Mouse (Mus musculus) midbrain, embryonic 14.5 days (tissue): ENCODE results near the gene Drc7. TPM values are rescaled to one million over a fixed set of nuclear protein-coding genes. Genes with fewer than 3 reads are reported as not detected.

Experiments used
- ATAC-seq: fragments of 200-750 bp; cut with Nextera tagmentation; 2 replicates; pipeline ENCODE4 v1.8.0; 2017; ENCODE audit warnings: moderate number of reproducible peaks, moderate library complexity; ENCODE audit not compliant: low FRiP score, low TSS enrichment
- DNase-seq: peaks from one replicate; pipeline ENCODE4 v3.0.0-alpha.2; 2015
- H3K27ac ChIP-seq: fragments of 300-500 bp; sonication (generic); replicated peaks from 2 replicates; pipeline ENCODE4 v1.5.1; 2014; ENCODE audit warnings: mild to moderate bottlenecking, low read depth, low read length, moderate library complexity
- H3K27me3 ChIP-seq: fragments of 300-500 bp; sonication (generic); 2 replicates; pipeline ENCODE4 v1.6.1; 2014; ENCODE audit warnings: low read length, control low read depth, mixed read lengths; ENCODE audit not compliant: control insufficient read depth, insufficient read depth
- H3K36me3 ChIP-seq: fragments of 300-500 bp; sonication (generic); 2 replicates; pipeline ENCODE4 v1.6.1; 2014; ENCODE audit warnings: low read length, control low read depth; ENCODE audit not compliant: control insufficient read depth, insufficient read depth
- H3K4me1 ChIP-seq: fragments of 300-500 bp; sonication (generic); 2 replicates; pipeline ENCODE4 v1.6.1; 2014; ENCODE audit warnings: mild to moderate bottlenecking, antibody characterized with exemption, low read length, control low read depth; ENCODE audit not compliant: control insufficient read depth, insufficient read depth
- H3K4me2 ChIP-seq: fragments of 300-500 bp; sonication (generic); 2 replicates; pipeline ENCODE4 v1.6.1; 2014; ENCODE audit warnings: mild to moderate bottlenecking, low read length, moderate library complexity
- H3K4me3 ChIP-seq: fragments of 300-500 bp; sonication (generic); replicated peaks from 2 replicates; pipeline ENCODE4 v1.5.1; 2014; ENCODE audit warnings: low read depth, low read length
- H3K9ac ChIP-seq: fragments of 300-500 bp; sonication (generic); replicated peaks from 2 replicates; pipeline ENCODE4 v1.6.1; 2014; ENCODE audit warnings: mild to moderate bottlenecking, low read length, moderate library complexity
- H3K9me3 ChIP-seq: fragments of 300-500 bp; sonication (generic); 2 replicates; pipeline ENCODE4 v1.6.1; 2016; ENCODE audit warnings: low read length, control low read depth, mixed read lengths; ENCODE audit not compliant: control insufficient read depth
- WGBS: fragments of 180-500 bp; shearing (Covaris S2); extraction: QIAGEN DNeasy Blood & Tissue Kit; methylation state at CpG from one replicate; pipeline ENCODE4 v1.1.7; 2014; 5-methylcytosine and 5-hydroxymethylcytosine counted together
- polyA plus RNA-seq: library from polyadenylated mRNA; unstranded; fragments of >200 nt; fragmentation: Nextera tagmentation; extraction: Ambion mirVana; gene quantifications from 2 replicates; pipeline ENCODE4 v1.2.1, GENCODE M21; 2014

The Drc7 gene
- polyA plus RNA-seq, 1 experiment from 2014 or later, result 1.2 TPM

- H3K4me3 ChIP-seq, result no peak overlapping the region
- H3K4me1 ChIP-seq, result no peaks in the 10 kb centered on the region
- H3K27me3 ChIP-seq, result no peaks in the 10 kb centered on the region
- peaks cover 3% of the 10 kb centered on the region; the same call in 1 of the 2 replicates for H3K36me3 ChIP-seq
- DNase-seq (no peak), ATAC-seq (no peak)
- H3K27ac ChIP-seq, result no peak overlapping the region
- no peak overlapping the region for H3K4me2 ChIP-seq
- H3K9me3 ChIP-seq, result no peaks in the 10 kb centered on the region
- no peak overlapping the region for H3K9ac ChIP-seq
- WGBS, result 57% methylated on average over 9 of the region's 9 CpGs
Observed at GRCm38 (mm10) chr8:95127658-95128057, 72.8 kb downstream of the Drc7 start.

Other genes with a start within 250 kb of the Drc7 start
- 0.81 TPM in 1 of 2 replicates, not detected in the other for gene Ccl17, start 244.7 kb upstream of the Drc7 start, polyA plus RNA-seq
- 54.9 and 56.0 TPM in 2 replicates for gene Coq9, start 216.8 kb upstream of the Drc7 start, polyA plus RNA-seq
- gene Ciapin1, start 216.7 kb upstream of the Drc7 start, polyA plus RNA-seq, result 166 and 200 TPM in 2 replicates
- gene Polr2c, start 197.7 kb upstream of the Drc7 start, polyA plus RNA-seq, result 117 and 127 TPM in 2 replicates
- 65.0 and 77.9 TPM in 2 replicates for gene Dok4, start 178.8 kb upstream of the Drc7 start, polyA plus RNA-seq
- gene Ccdc102a, start 137.0 kb upstream of the Drc7 start, polyA plus RNA-seq, result 3.6 and 5.2 TPM in 2 replicates
- 0.12 TPM in 1 of 2 replicates, not detected in the other for gene Adgrg5, start 131.4 kb upstream of the Drc7 start, polyA plus RNA-seq
- 112 and 165 TPM in 2 replicates for gene Adgrg1, start 80.4 kb upstream of the Drc7 start, polyA plus RNA-seq
- 0.24 and 1.3 TPM in 2 replicates for gene Adgrg3, start 37.4 kb upstream of the Drc7 start, polyA plus RNA-seq
- 42.4 and 46.1 TPM in 2 replicates for gene Katnb1, start 26.1 kb downstream of the Drc7 start, polyA plus RNA-seq
- 19.4 and 21.9 TPM in 2 replicates for gene Kifc3, start 147.7 kb downstream of the Drc7 start, polyA plus RNA-seq